Mouse (Mus musculus) lung, postnatal 0 days (tissue): ENCODE data around the gene Zfp335.

Source experiments
- CTCF ChIP-seq: IDR thresholded peaks from 2 replicates; pipeline ENCODE4 v1.5.1; 2016; ENCODE audit warnings: antibody characterized with exemption, mild to moderate bottlenecking
- EP300 ChIP-seq: IDR thresholded peaks from 2 replicates; pipeline ENCODE4 v1.6.1; 2016; ENCODE audit warnings: antibody characterized with exemption, mild to moderate bottlenecking, control low read depth

- TF ChIP-seq CTCF (peak; percentile 65), EP300 (peak; percentile 87)
Measured at GRCm38 (mm10) chr2:164911086-164912048, at the start of gene Zfp335.
